Mouse (Mus musculus) lung, embryonic 16.5 days (tissue): ENCODE measurements at regions not wholly inside any gene's neighbourhood (a gene's known extent, or its start where the extent isn't known, plus 50 kb on each side); places are given as distances from the start of the nearest gene placed in this dataset.

Experiments
- ATAC-seq: fragments of 200-750 bp; cut with Nextera tagmentation; 2 replicates; pipeline ENCODE4 v1.8.0; 2017; ENCODE audit warnings: low read depth, mild to moderate bottlenecking, moderate library complexity
- H3K27ac ChIP-seq: fragments of 300-500 bp; sonication (generic); 2 replicates; pipeline ENCODE4 v1.5.1; 2014; ENCODE audit warnings: mild to moderate bottlenecking, control low read depth, low read length
- H3K27me3 ChIP-seq: fragments of 300-500 bp; sonication (generic); 2 replicates; pipeline ENCODE4 v1.6.1; 2014; ENCODE audit warnings: low read depth, low read length, mixed read lengths; ENCODE audit not compliant: control insufficient read depth, insufficient read depth
- H3K36me3 ChIP-seq: fragments of 300-500 bp; sonication (generic); 2 replicates; pipeline ENCODE4 v1.6.1; 2014; ENCODE audit warnings: low read length; ENCODE audit not compliant: control insufficient read depth, insufficient read depth
- H3K4me1 ChIP-seq: fragments of 300-500 bp; sonication (generic); replicated peaks from 2 replicates; pipeline ENCODE4 v1.6.1; 2014; ENCODE audit warnings: low read length, mixed read lengths; ENCODE audit not compliant: control insufficient read depth, insufficient read depth
- H3K4me2 ChIP-seq: fragments of 300-500 bp; sonication (generic); 2 replicates; pipeline ENCODE4 v1.6.1; 2014; ENCODE audit warnings: low read depth, low read length, control low read depth
- H3K4me3 ChIP-seq: fragments of 300-500 bp; sonication (generic); 2 replicates; pipeline ENCODE4 v1.5.1; 2014; ENCODE audit warnings: mild to moderate bottlenecking, low read length, control low read depth
- H3K9ac ChIP-seq: fragments of 300-500 bp; sonication (generic); 2 replicates; pipeline ENCODE4 v1.6.1; 2014; ENCODE audit warnings: low read length, control low read depth
- H3K9me3 ChIP-seq: fragments of 300-500 bp; sonication (generic); 2 replicates; pipeline ENCODE4 v1.6.1; 2016; ENCODE audit warnings: low read length; ENCODE audit not compliant: control insufficient read depth
- WGBS: fragments of 180-500 bp; shearing (Covaris S2); extraction: QIAGEN DNeasy Blood & Tissue Kit; methylation state at CpG from one replicate; pipeline ENCODE4 v1.1.7; 2014; 5-methylcytosine and 5-hydroxymethylcytosine counted together

GRCm38 (mm10) chr1:95223289-95223688 lies 90.1 kb upstream of the Fam174a start:
- 26% methylated on average over 1 of the region's 1 CpGs for WGBS

GRCm38 (mm10) chr1:95241671-95242150 lies 71.7 kb upstream of the Fam174a start:
- Histone ChIP-seq H3K4me3 (no peak overlapping the region), H3K36me3 (no peaks in the 10 kb centered on the region), H3K9me3 (no peaks in the 10 kb centered on the region), H3K4me1 (no peaks in the 10 kb centered on the region), H3K27me3 (no peaks in the 10 kb centered on the region), H3K27ac (no peak overlapping the region), H3K4me2 (no peak overlapping the region), H3K9ac (no peak overlapping the region)
- no peak for ATAC-seq
- 88% methylated on average over 3 of the region's 3 CpGs for WGBS

More at GRCm38 (mm10) chr1:95223289-95223688, 90.1 kb upstream of the Fam174a start:
- peak; percentile 85 for ATAC-seq
- Histone ChIP-seq H3K27me3 (no peaks in the 10 kb centered on the region), H3K36me3 (no peaks in the 10 kb centered on the region), H3K9me3 (no peaks in the 10 kb centered on the region), H3K4me3 (no peak overlapping the region), H3K27ac (no peak overlapping the region), H3K4me2 (no peak overlapping the region), H3K9ac (no peak overlapping the region), H3K4me1 (no peaks in the 10 kb centered on the region)
